Mouse (Mus musculus) cerebellum, postnatal 36 days (tissue): ENCODE measurements around the gene Cideb.

Experiments
- DNase-seq, 2 experiments: peaks; one replicate each; pipeline ENCODE4 v3.0.0; 2021 to 2022; ENCODE audit warnings: mixed read lengths in 2 of 2

Cideb gene

GRCm38 (mm10) chr14:55721700-55722437 lies 36.4 kb downstream of the Cideb start, which contains the start of gene Rabggta:
TSS of gene Rabggta (minus strand) at chr14:55722263.
- peak; percentile 94 to 95 for DNase-seq

GRCm38 (mm10) chr14:55721076-55721475 lies 37.2 kb downstream of the Cideb start:
- DNase-seq, result no peak

GRCm38 (mm10) chr14:55720666-55721065 lies 37.6 kb downstream of the Cideb start:
- no peak for DNase-seq

- DNase-seq, result no peak
These were observed 38.5 kb downstream of the Cideb start for GRCm38 (mm10) chr14:55719737-55720136.

- no peak for DNase-seq
These were observed 41.4 kb downstream of the Cideb start for GRCm38 (mm10) chr14:55716884-55717283.

GRCm38 (mm10) chr14:55716271-55716670 lies 42.0 kb downstream of the Cideb start:
- DNase-seq, result no peak

- no peak for DNase-seq
These were observed 43.4 kb downstream of the Cideb start for GRCm38 (mm10) chr14:55714893-55715292.

- DNase-seq, result no peak
These were observed 44.5 kb downstream of the Cideb start, which contains the start of gene Tgm1 for GRCm38 (mm10) chr14:55713729-55714122. TSS of gene Tgm1 (minus strand) at chr14:55713926.

GRCm38 (mm10) chr14:55713007-55713728 lies 45.1 kb downstream of the Cideb start:
- no peak for DNase-seq

GRCm38 (mm10) chr14:55711786-55712185 lies 46.5 kb downstream of the Cideb start:
- no peak for DNase-seq

- no peak for DNase-seq
These were observed 48.7 kb downstream of the Cideb start for GRCm38 (mm10) chr14:55709509-55709908.

GRCm38 (mm10) chr14:55707397-55707796 lies 50.9 kb downstream of the Cideb start:
- DNase-seq, result no peak

GRCm38 (mm10) chr14:55706051-55706600 lies 52.1 kb downstream of the Cideb start:
- no peak for DNase-seq
